Mouse (Mus musculus): ENCODE data around the gene Mmp1b. TPM values are rescaled to one million over a fixed set of nuclear protein-coding genes. Genes with fewer than 3 reads are reported as not detected.
"Not testable (repeated sequence)": the region's sequence is repeated elsewhere in the genome, so short reads cannot be mapped to it uniquely, and the experiment has no call there.

Mmp1b gene
- not detected for total RNA-seq (2021)
- long read RNA-seq, experiment 1 = 0 reads
- long read RNA-seq, experiment 2 = 0 reads

- no peak for TF ChIP-seq CTCF (IDR thresholded peaks at IDR 0.05)
- Histone ChIP-seq H3K4me3 (no peak within 1 kb of the TSS), H3K27ac (no peak within 1 kb of the TSS)
- no peak for DNase-seq (ENCODE audit: extremely low spot score in 1 of 2, low spot score in 2 of 2)
- intact Hi-C loops (cut with DNase I) = no loop called here
These were observed at the start of gene Mmp1b for GRCm38 (mm10) chr9:7387947-7388346. Gene Mmp1b (minus strand): TSS chr9:7388047.

DNA sequence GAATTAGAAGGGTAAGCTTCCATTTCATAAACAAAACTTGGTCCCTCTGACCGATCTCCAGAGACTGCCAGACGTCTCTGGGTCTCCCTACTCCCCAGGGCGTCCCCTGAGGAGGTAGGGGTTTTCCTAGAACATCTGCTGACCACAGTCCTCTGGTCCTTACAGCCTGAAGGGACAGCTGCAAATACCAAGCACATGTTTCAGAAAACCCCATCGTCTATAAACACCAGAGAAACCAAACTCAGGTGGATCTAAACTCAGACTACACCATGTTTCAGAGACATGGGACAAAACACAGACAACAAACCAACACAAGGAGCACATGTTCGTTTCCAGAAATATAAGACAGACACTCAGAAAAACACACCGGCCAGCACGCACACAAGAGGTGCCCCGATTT is 8.7 kb upstream of the Mmp1b start:
- not testable (repeated sequence) for H3K4me3 ChIP-seq; DNase-seq (ENCODE audit: extremely low spot score in 1 of 2, low spot score in 2 of 2); H3K27ac ChIP-seq
- intact Hi-C loops (cut with DNase I) = loop anchor here (5.0 kb wide), 1 partner anchor 66 kb away; no protein-coding TSS in a partner anchor

DNA sequence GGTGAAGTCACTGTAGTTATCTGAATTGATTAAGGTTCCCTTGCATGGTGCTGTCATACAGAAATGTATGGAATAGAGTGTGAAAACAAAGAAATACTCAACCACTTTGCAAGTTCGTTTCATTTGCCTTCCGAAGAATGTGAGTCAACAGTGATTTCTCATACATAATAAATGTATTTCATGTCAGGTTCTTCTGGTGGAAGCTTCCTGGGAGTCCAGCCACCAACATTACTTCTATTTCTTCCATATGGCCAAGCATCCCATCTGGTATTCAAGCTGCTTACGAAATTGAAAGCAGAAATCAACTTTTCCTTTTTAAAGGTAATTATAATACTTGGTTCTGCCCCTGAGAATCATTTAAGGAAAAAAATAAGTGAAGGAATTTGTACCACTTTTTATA is 33.3 kb downstream of the Mmp1b start:
- no peak for TF ChIP-seq CTCF (IDR thresholded peaks at IDR 0.05)
- intact Hi-C loops (cut with DNase I) = no loop called here

DNA sequence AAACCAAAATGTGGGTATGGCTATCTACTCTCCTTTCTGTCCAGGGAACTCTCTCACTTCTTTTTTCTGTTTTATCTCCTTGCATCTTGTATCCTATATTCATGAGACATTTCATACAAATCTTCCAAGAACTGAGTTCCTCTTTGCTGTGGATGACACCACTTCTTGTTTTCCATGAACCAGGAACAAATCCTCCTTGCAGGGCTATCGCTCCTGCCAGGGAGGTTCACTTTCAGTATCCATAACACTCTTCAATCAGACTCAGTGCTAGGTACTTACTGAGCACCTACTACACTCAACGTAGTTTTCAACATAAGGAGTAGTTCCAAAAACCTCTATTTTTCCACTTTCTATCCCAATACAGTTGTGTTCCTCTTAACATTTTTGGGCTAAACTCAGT is 42.3 kb downstream of the Mmp1b start:
- intact Hi-C loops (cut with DNase I) = no loop called here
- TF ChIP-seq CTCF (IDR thresholded peaks at IDR 0.05) = no peak

More for the DNA sequence above, 33.3 kb downstream of the Mmp1b start:
- H3K27ac ChIP-seq = no peak overlapping the region
- H3K4me3 ChIP-seq = no peak overlapping the region
- no peak for DNase-seq (ENCODE audit: extremely low spot score in 1 of 2, low spot score in 2 of 2)

DNA sequence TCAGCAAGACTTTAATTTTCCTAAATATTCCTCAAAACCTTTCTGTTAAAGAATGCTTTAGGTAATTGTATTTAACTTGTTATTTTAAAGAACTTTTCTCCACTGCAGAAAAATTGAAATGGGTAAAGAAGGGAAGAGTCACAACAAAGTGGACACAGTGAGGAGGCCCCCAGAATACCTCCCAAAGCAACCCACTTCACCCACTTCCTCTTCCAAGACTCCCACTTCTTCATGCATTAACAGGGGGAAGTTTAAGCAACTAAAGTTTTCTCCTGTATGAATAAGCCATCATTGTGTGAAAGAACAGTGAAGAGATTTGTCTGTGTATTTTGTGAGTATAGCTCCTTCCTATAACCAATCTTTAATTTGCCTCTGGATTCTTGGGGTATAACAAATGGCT is 43.7 kb downstream of the Mmp1b start, which contains the start of gene Mmp12:
Gene Mmp12 (plus strand): TSS at position 275 of the 400 bp plus-strand sequence.
- intact Hi-C loops (cut with DNase I) = no loop called here
- H3K4me3 ChIP-seq = no peak within 1 kb of the TSS
- no peak for TF ChIP-seq CTCF (IDR thresholded peaks at IDR 0.05)

More for the DNA sequence above, 42.3 kb downstream of the Mmp1b start:
- no peak overlapping the region for H3K4me3 ChIP-seq
- H3K27ac ChIP-seq = no peak overlapping the region
- DNase-seq (ENCODE audit: extremely low spot score in 1 of 2, low spot score in 2 of 2) = no peak

DNA sequence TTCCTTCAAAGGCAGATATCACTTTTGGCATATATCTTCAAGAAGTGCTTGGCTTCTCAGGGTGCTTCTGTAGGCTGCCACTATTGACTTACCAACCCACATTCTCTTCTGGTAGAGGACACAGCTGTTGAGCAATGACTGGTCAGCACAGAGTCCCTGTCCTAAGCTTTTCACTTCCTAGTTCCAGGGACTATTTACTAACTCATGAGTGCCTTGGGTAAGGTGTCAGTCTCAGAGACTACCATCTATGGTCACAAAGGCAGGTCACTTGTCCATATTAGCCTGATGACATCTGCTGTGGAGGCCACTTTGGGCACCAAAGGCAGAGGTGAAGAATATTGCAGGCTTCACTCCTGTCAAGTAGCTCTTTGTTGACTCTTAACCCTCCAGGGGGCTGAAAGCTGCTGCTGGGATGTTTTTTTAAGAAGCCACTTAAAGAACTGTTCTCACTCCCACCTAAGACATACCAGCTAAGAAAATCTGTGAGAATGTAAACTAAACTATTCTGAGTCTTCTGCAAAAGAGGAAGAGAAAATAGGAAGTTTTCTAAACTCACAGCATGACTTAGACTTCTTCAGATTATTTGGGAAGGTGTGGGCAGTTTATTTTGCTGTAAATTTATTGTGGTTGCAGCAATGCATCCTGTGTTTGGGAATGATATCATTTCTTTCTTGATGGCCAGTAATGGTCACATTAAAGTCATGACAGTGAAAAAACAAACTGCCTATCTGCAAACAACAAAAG is 50.9 kb downstream of the Mmp1b start:
- no peak overlapping the region for H3K27ac ChIP-seq
- TF ChIP-seq CTCF (IDR thresholded peaks at IDR 0.05) = no peak
- intact Hi-C loops (cut with DNase I) = no loop called here
- DNase-seq (ENCODE audit: extremely low spot score in 1 of 2, low spot score in 2 of 2) = no peak
- H3K4me3 ChIP-seq = no peak overlapping the region

More for the DNA sequence above, 43.7 kb downstream of the Mmp1b start, which contains the start of gene Mmp12:
- H3K27ac ChIP-seq = no peak within 1 kb of the TSS
- DNase-seq (ENCODE audit: extremely low spot score in 1 of 2, low spot score in 2 of 2) = no peak

DNA sequence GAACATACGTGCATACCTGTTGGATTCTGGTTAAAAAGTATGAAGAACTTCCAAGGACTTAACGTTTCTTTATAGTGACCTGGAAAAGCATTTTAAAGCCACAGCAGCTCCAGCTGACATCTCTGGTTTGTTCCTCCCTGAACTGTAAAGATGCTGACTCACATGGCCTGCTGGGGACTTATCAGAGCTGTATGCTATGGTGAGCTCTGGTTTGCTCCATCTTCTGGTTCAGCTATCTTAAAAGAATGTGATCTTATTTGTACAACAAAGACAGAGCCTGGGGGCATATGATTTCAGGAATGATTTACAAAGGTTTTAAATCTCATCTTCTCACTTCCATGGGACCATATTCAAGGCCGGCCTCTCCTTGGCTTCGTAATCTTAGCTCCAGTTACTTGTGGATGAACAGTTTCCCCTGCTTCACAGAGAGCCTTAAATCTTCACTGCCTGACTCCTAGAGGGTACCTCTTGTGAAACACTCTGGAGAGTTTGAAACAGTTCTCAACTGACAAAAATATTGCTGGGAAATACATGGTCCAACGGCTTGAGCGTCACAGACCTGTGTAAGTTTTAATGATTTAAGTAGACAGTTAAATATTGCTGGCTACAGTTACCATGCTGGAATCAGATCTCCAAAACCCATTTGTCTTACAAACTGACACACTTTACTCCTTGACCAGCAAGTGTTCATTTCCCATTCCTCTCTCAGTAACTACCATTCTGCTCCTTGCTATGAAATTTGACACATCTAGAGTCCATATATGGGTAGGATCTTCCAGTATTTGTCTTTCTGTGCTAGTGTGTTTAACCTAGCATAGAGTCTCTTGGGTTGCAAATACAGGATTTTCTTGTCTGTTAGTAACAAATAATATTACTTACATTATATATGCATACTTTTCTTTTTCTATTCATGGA is 51.8 kb downstream of the Mmp1b start:
- H3K27ac ChIP-seq = no peak overlapping the region
- no peak for DNase-seq (ENCODE audit: extremely low spot score in 1 of 2, low spot score in 2 of 2)
- intact Hi-C loops (cut with DNase I) = no loop called here
- H3K4me3 ChIP-seq = no peak overlapping the region
- no peak for TF ChIP-seq CTCF (IDR thresholded peaks at IDR 0.05)

- TF ChIP-seq CTCF (IDR thresholded peaks at IDR 0.05) = no peak
- no peak for DNase-seq (ENCODE audit: extremely low spot score in 1 of 2, low spot score in 2 of 2)
- H3K4me3 ChIP-seq = no peak overlapping the region
- intact Hi-C loops (cut with DNase I) = no loop called here
- H3K27ac ChIP-seq = no peak overlapping the region
These were observed 56.0 kb downstream of the Mmp1b start for GRCm38 (mm10) chr9:7331847-7332246.

Other genes with a start within 250 kb of the Mmp1b start
- 10 to 100 TPM; 33.1 to 34.5 TPM for gene Dync2h1, start 203.6 kb downstream of the Mmp1b start, total RNA-seq (2021)
- 10 to 100 TPM; 81.9 to 82.9 TPM for gene Dcun1d5, start 203.5 kb downstream of the Mmp1b start, total RNA-seq (2021)
- not detected for gene Mmp13, start 115.5 kb downstream of the Mmp1b start, total RNA-seq (2021)
- not detected for gene Mmp12, start 43.7 kb downstream of the Mmp1b start, total RNA-seq (2021)
- not detected for gene Mmp3, start 57.8 kb upstream of the Mmp1b start, total RNA-seq (2021)
- gene Mmp10, start 114.3 kb upstream of the Mmp1b start, total RNA-seq (2021) = not detected
- under 1 TPM in 1 of 2 experiments, not detected in 1; 0.14 TPM for gene Mmp8, start 170.4 kb upstream of the Mmp1b start, total RNA-seq (2021)
- gene Mmp27, start 183.3 kb upstream of the Mmp1b start, total RNA-seq (2021) = not detected
- gene Mmp20, start 240.2 kb upstream of the Mmp1b start, total RNA-seq (2021) = not detected

Measured in left cerebral cortex, adult 2 months (tissue).